Mouse (Mus musculus) heart, embryonic 16.5 days (tissue): ENCODE measurements around the gene Cyp4f39. TPM values are rescaled to one million over a fixed set of nuclear protein-coding genes. Genes with fewer than 3 reads are reported as not detected.

ENCODE experiments used
- ATAC-seq: fragments of 200-750 bp; cut with Nextera tagmentation; replicated peaks from 2 replicates; pipeline ENCODE4 v1.8.0; 2017; ENCODE audit warnings: moderate number of reproducible peaks; ENCODE audit not compliant: insufficient read depth, low FRiP score; ENCODE audit errors: extremely low read depth
- H3K27ac ChIP-seq: fragments of 300-500 bp; sonication (generic); 2 replicates; pipeline ENCODE4 v1.5.1; 2014; ENCODE audit warnings: mild to moderate bottlenecking, low read length, control low read depth, moderate library complexity
- H3K27me3 ChIP-seq: fragments of 300-500 bp; sonication (generic); 2 replicates; pipeline ENCODE4 v1.6.1; 2014; ENCODE audit warnings: low read length, mixed read lengths; ENCODE audit not compliant: control insufficient read depth, insufficient read depth
- H3K36me3 ChIP-seq: fragments of 300-500 bp; sonication (generic); 2 replicates; pipeline ENCODE4 v1.6.1; 2014; ENCODE audit not compliant: control insufficient read depth, insufficient read depth
- H3K4me1 ChIP-seq: fragments of 300-500 bp; sonication (generic); 2 replicates; pipeline ENCODE4 v1.6.1; 2014; ENCODE audit warnings: low read length, mixed read lengths; ENCODE audit not compliant: control insufficient read depth, insufficient read depth
- H3K4me2 ChIP-seq: fragments of 300-500 bp; sonication (generic); 2 replicates; pipeline ENCODE4 v1.6.1; 2014; ENCODE audit warnings: low read depth, mild to moderate bottlenecking, control low read depth, low read length
- H3K4me3 ChIP-seq: fragments of 300-500 bp; sonication (generic); 2 replicates; pipeline ENCODE4 v1.5.1; 2014; ENCODE audit warnings: mild to moderate bottlenecking, control low read depth, low read length
- H3K9ac ChIP-seq: fragments of 300-500 bp; sonication (generic); 2 replicates; pipeline ENCODE4 v1.6.1; 2014; ENCODE audit warnings: low read length, control low read depth
- H3K9me3 ChIP-seq: fragments of 300-500 bp; sonication (generic); replicated peaks from 2 replicates; pipeline ENCODE4 v1.6.1; 2016; ENCODE audit warnings: low read length; ENCODE audit not compliant: control insufficient read depth
- WGBS: fragments of 180-500 bp; shearing (Covaris S2); extraction: QIAGEN DNeasy Blood & Tissue Kit; methylation state at CpG from one replicate; pipeline ENCODE4 v1.1.7; 2014; 5-methylcytosine and 5-hydroxymethylcytosine counted together
- polyA plus RNA-seq: library from polyadenylated mRNA; unstranded; fragments of >200 nt; fragmentation: Nextera tagmentation; extraction: Ambion mirVana; gene quantifications from 2 replicates; pipeline ENCODE4 v1.2.1, GENCODE M21; 2015

Cyp4f39 gene
- polyA plus RNA-seq, 1 experiment from 2014 or later = 0.54 TPM

GRCm38 (mm10) chr17:32450844-32451537 is 1.5 kb upstream of the Cyp4f39 start:
- WGBS = 35% methylated on average over 2 of the region's 2 CpGs
- Histone ChIP-seq H3K4me1 (peaks cover 10% of the 10 kb centered on the region; the same call in 1 of the 2 replicates), H3K27ac (no peak overlapping the region), H3K9ac (no peak overlapping the region), H3K4me2 (no peak overlapping the region), H3K9me3 (peaks cover 6% of the 10 kb centered on the region; the same call in 1 of the 2 replicates), H3K27me3 (peaks cover 10% of the 10 kb centered on the region), H3K36me3 (no peaks in the 10 kb centered on the region), H3K4me3 (no peak overlapping the region)
- ATAC-seq = no peak

DNA sequence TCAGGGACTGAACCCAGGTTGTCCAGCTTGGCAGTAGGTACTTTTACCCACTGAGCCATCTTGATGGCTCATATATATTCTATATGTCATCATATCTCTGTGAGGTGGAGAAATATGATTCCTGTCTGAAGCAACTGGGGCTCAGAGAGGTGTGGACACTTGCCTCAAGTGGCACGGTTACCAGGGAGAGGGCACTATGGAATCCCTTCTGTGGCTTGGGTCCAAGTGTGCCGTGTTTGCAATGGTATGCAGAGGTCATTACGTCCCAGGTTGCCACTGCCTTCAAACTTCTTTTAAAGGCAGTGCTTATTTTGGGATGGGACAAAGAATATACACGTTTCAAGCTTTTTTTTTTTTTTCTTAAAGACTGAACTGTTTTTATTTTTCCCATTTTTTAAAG is 1.7 kb downstream of the Cyp4f39 start:
- H3K27ac ChIP-seq = no peak overlapping the region
- no peak overlapping the region for H3K4me2 ChIP-seq
- H3K36me3 ChIP-seq = no peaks in the 10 kb centered on the region
- H3K9me3 ChIP-seq = no peaks in the 10 kb centered on the region; the same call in 1 of the 2 replicates
- no peak overlapping the region for H3K9ac ChIP-seq
- no peak overlapping the region for H3K4me3 ChIP-seq
- WGBS = 39% methylated on average over 4 of the region's 4 CpGs
- peaks cover 10% of the 10 kb centered on the region; the same call in 1 of the 2 replicates for H3K4me1 ChIP-seq
- no peak for ATAC-seq
- peaks cover 10% of the 10 kb centered on the region for H3K27me3 ChIP-seq

GRCm38 (mm10) chr17:32454997-32455396 is 2.5 kb downstream of the Cyp4f39 start:
- Histone ChIP-seq H3K9me3 (no peaks in the 10 kb centered on the region), H3K4me2 (no peak overlapping the region), H3K27me3 (peaks cover 10% of the 10 kb centered on the region), H3K4me3 (no peak overlapping the region), H3K27ac (no peak overlapping the region), H3K4me1 (peaks cover 10% of the 10 kb centered on the region; the same call in 1 of the 2 replicates), H3K36me3 (no peaks in the 10 kb centered on the region), H3K9ac (no peak overlapping the region)
- WGBS = 30% methylated on average over 2 of the region's 2 CpGs
- ATAC-seq = no peak

- Histone ChIP-seq H3K36me3 (no peaks in the 10 kb centered on the region), H3K9ac (no peak overlapping the region), H3K4me3 (no peak overlapping the region), H3K9me3 (no peaks in the 10 kb centered on the region), H3K4me1 (no peaks in the 10 kb centered on the region), H3K4me2 (no peak overlapping the region), H3K27me3 (peaks cover 3% of the 10 kb centered on the region; the same call in 1 of the 2 replicates), H3K27ac (no peak overlapping the region)
- ATAC-seq = no peak
- 51% methylated on average over 7 of the region's 7 CpGs for WGBS
These were observed 16.0 kb downstream of the Cyp4f39 start for GRCm38 (mm10) chr17:32468494-32468893.

GRCm38 (mm10) chr17:32470795-32471194 is 18.3 kb downstream of the Cyp4f39 start:
- no peaks in the 10 kb centered on the region for H3K27me3 ChIP-seq
- H3K4me2 ChIP-seq = no peak overlapping the region
- no peak overlapping the region for H3K27ac ChIP-seq
- ATAC-seq = no peak
- no peaks in the 10 kb centered on the region for H3K36me3 ChIP-seq
- no peak overlapping the region for H3K4me3 ChIP-seq
- H3K9ac ChIP-seq = no peak overlapping the region
- H3K9me3 ChIP-seq = no peaks in the 10 kb centered on the region
- WGBS = 73% methylated on average over 4 of the region's 4 CpGs
- H3K4me1 ChIP-seq = no peaks in the 10 kb centered on the region

DNA sequence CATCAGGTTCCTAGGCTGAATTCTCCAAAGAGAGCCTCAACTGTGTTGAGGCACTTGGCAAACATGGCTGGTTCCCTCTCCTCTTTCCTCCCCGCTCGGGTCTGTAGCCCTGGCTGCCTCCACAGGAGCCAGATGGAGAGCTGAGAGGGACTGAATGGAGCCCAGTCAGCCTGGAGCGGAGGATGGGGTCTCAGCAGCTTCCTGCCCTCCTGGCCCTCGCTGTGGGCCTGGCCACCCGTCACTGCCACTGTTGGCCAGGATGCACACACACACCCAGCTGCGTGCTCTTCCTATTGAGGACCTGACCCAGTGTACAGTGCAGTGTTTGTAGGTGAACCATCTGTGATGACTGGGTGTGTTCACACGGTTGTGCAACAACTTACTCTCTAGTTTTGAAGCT is 19.7 kb downstream of the Cyp4f39 start:
- Histone ChIP-seq H3K9me3 (no peaks in the 10 kb centered on the region), H3K4me2 (no peak overlapping the region), H3K27me3 (no peaks in the 10 kb centered on the region), H3K27ac (no peak overlapping the region), H3K4me3 (no peak overlapping the region), H3K9ac (no peak overlapping the region), H3K4me1 (no peaks in the 10 kb centered on the region), H3K36me3 (no peaks in the 10 kb centered on the region)
- 54% methylated on average over 7 of the region's 7 CpGs for WGBS
- no peak for ATAC-seq

GRCm38 (mm10) chr17:32474954-32475560 is 22.5 kb downstream of the Cyp4f39 start:
- Histone ChIP-seq H3K27ac (no peak overlapping the region), H3K27me3 (no peaks in the 10 kb centered on the region; the same call in 1 of the 2 replicates), H3K4me3 (no peak overlapping the region), H3K36me3 (no peaks in the 10 kb centered on the region), H3K4me1 (no peaks in the 10 kb centered on the region; the same call in 1 of the 2 replicates), H3K9me3 (no peaks in the 10 kb centered on the region), H3K4me2 (no peak overlapping the region), H3K9ac (no peak overlapping the region)
- 77% methylated on average over 5 of the region's 5 CpGs for WGBS
- ATAC-seq = no peak

DNA sequence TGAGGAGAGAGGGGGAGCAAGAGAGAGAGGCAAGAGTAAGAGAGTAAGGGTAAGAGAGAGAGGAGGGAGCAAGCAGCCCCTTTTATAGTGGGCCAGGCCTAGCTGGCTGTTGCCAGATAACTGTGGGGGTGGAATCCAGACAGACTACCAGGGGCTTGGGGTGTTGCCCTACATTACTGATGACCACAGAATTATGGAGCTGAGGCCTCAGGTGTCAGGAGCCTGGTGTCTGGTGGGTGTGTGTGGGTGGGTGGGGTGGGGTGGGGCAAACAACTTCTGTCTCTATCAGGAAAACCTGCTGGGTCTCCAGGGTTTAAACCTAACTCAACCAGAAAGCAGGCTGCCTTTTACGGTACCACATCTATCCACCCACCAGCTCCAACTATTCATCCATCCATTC is 24.7 kb downstream of the Cyp4f39 start:
- no peak for ATAC-seq
- WGBS = 95% methylated on average over 1 of the region's 1 CpGs

GRCm38 (mm10) chr17:32478727-32479126 is 26.2 kb downstream of the Cyp4f39 start:
- Histone ChIP-seq H3K9me3 (no peaks in the 10 kb centered on the region), H3K9ac (no peak overlapping the region), H3K4me2 (no peak overlapping the region), H3K27me3 (peaks cover 8% of the 10 kb centered on the region), H3K4me3 (no peak overlapping the region), H3K36me3 (no peaks in the 10 kb centered on the region), H3K4me1 (no peaks in the 10 kb centered on the region; the same call in 1 of the 2 replicates), H3K27ac (no peak overlapping the region)
- no peak for ATAC-seq
- WGBS = 47% methylated on average over 2 of the region's 2 CpGs

More for the DNA sequence above, 24.7 kb downstream of the Cyp4f39 start:
- H3K27ac ChIP-seq = no peak overlapping the region
- H3K4me3 ChIP-seq = no peak overlapping the region
- no peaks in the 10 kb centered on the region for H3K36me3 ChIP-seq
- H3K9ac ChIP-seq = no peak overlapping the region
- no peak overlapping the region for H3K4me2 ChIP-seq
- peaks cover 7% of the 10 kb centered on the region for H3K27me3 ChIP-seq
- H3K9me3 ChIP-seq = no peaks in the 10 kb centered on the region
- no peaks in the 10 kb centered on the region; the same call in 1 of the 2 replicates for H3K4me1 ChIP-seq
